Mouse (Mus musculus): Measurements from ENCODE around the gene 3100002H09Rik. TPM values are rescaled to one million over a fixed set of nuclear protein-coding genes. Genes with fewer than 3 reads are reported as not detected.

Gene 3100002H09Rik
- polyA plus RNA-seq, 1 experiment from 2014 or later: not detected

Other genes with a start within 250 kb of the 3100002H09Rik start
- 0.27 and 0.60 TPM in 2 replicates for gene Pou3f1, start 46.0 kb upstream of the 3100002H09Rik start, polyA plus RNA-seq (2014; fragmentation: Nextera tagmentation; extraction: Ambion mirVana)
- gene Utp11, start 82.8 kb upstream of the 3100002H09Rik start, polyA plus RNA-seq (2014; fragmentation: Nextera tagmentation; extraction: Ambion mirVana): 78.9 TPM in 2 replicates
- 11.5 and 11.6 TPM in 2 replicates for gene Fhl3, start 89.9 kb upstream of the 3100002H09Rik start, polyA plus RNA-seq (2014; fragmentation: Nextera tagmentation; extraction: Ambion mirVana)
- gene Sf3a3, start 104.0 kb upstream of the 3100002H09Rik start, polyA plus RNA-seq (2014; fragmentation: Nextera tagmentation; extraction: Ambion mirVana): 250 and 252 TPM in 2 replicates
- gene Inpp5b, start 131.0 kb upstream of the 3100002H09Rik start, polyA plus RNA-seq (2014; fragmentation: Nextera tagmentation; extraction: Ambion mirVana): 22.3 and 26.1 TPM in 2 replicates
- 14.1 TPM in 2 replicates for gene Mtf1, start 191.3 kb upstream of the 3100002H09Rik start, polyA plus RNA-seq (2014; fragmentation: Nextera tagmentation; extraction: Ambion mirVana)
- gene Yrdc, start 239.9 kb upstream of the 3100002H09Rik start, polyA plus RNA-seq (2014; fragmentation: Nextera tagmentation; extraction: Ambion mirVana): 46.8 and 47.3 TPM in 2 replicates
- gene 1110065P20Rik, start 240.4 kb upstream of the 3100002H09Rik start, polyA plus RNA-seq (2014; fragmentation: Nextera tagmentation; extraction: Ambion mirVana): 46.6 and 47.5 TPM in 2 replicates

Measured in limb, embryonic 11.5 days (tissue).